22 mouse cellular contexts compared by ENCODE assay signal in the genomic region with DNA sequence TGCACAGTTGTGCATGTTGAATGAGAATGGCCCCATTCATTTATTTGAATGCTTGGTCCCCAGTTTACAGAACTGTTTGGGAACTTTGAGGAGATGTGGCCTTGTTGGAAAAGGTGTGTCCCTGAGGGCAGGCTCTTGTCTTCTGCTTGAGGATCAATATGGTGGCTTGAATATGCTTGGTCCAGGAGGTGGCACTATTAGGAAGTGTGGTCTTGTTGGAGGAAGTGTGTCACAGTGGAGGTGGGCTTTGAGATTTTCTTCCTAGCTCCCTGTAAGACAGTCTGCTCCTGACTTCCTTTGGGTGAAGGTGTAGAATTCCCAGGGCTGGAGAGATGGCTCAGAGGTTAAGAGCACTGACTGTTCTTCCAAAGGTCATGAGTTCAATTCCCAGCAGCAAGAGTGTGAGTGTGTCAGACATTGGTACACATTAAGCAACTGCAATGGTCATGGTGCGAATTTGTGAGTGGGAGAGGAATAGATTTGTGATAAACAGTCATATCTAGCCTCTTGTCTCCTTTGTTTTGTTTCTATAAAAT. TPM values are rescaled to one million over a fixed set of nuclear protein-coding genes. Genes with fewer than 3 reads are reported as not detected.
DNase-seq lines count a peak whose midpoint lies in the region; ATAC-seq and TF ChIP-seq lines count a peak whose summit lies in the region.
"Had no signal": no experiment of that assay in that cellular context is flagged by ENCODE, and none has a peak within 500 bp of the region (broad histone marks: within the 10 kb centered on the region; RNA-seq: fewer than 3 reads in every experiment).

No protein-coding gene starts in this region.

- H3K4me3 ChIP-seq in liver, postnatal 0 days (ENCODE audit: low read depth, low read length): no peak overlapping the region
- no peak overlapping the region for H3K4me3 ChIP-seq in liver, embryonic 11.5 days (ENCODE audit: low read depth, low read length)
- H3K4me3 ChIP-seq: embryonic facial prominence, embryonic 15.5 days; erythroblast, embryonic 14.5 days; forebrain, embryonic 10.5 days; forebrain, embryonic 15.5 days; heart, adult 2 months; heart, embryonic 12.5 days; hindbrain, embryonic 15.5 days had no signal

- no peaks in the 10 kb centered on the region for H3K9me3 ChIP-seq in liver, postnatal 0 days (ENCODE audit: low read length)
- no peaks in the 10 kb centered on the region for H3K9me3 ChIP-seq in liver, embryonic 11.5 days (ENCODE audit: control insufficient read depth, low read length)
- H3K9me3 ChIP-seq: embryonic facial prominence, embryonic 15.5 days; forebrain, embryonic 10.5 days; forebrain, embryonic 15.5 days; heart, embryonic 12.5 days; hindbrain, embryonic 15.5 days had no signal

- ATAC-seq in liver, postnatal 0 days: no peak
- no peak for ATAC-seq in liver, embryonic 11.5 days (replicated peaks; ENCODE audit: low FRiP score)
- ATAC-seq: CD4-positive, CD25-positive, alpha-beta regulatory T cell, adult 4 months; forebrain, embryonic 15.5 days; inflammation-experienced regulatory T-cells, adult 6 months; intestine, postnatal 0 days had no signal

- H3K27ac ChIP-seq in liver, postnatal 0 days (ENCODE audit: low read depth): no peak overlapping the region
- H3K27ac ChIP-seq in liver, embryonic 11.5 days (ENCODE audit: low read depth, low read length): no peak overlapping the region
- H3K27ac ChIP-seq: embryonic facial prominence, embryonic 15.5 days; forebrain, embryonic 10.5 days; forebrain, embryonic 15.5 days; heart, adult 2 months; hindbrain, embryonic 15.5 days had no signal

- H3K9ac ChIP-seq in liver, postnatal 0 days (replicated peaks): no peak overlapping the region
- no peak overlapping the region for H3K9ac ChIP-seq in liver, embryonic 11.5 days (ENCODE audit: low read depth, low read length)
- H3K9ac ChIP-seq: embryonic facial prominence, embryonic 15.5 days; forebrain, embryonic 15.5 days; heart, embryonic 12.5 days; hindbrain, embryonic 15.5 days had no signal

- WGBS in liver, postnatal 0 days (ENCODE audit: insufficient replicate concordance): 65% methylated on average over 1 of the region's 1 CpGs
- WGBS in liver, embryonic 11.5 days: 76% methylated on average over 1 of the region's 1 CpGs

- TF ChIP-seq EP300 in liver, postnatal 0 days (IDR thresholded peaks at IDR 0.05; ENCODE audit: low read depth): no peak

- H3K4me1 ChIP-seq in liver, postnatal 0 days (ENCODE audit: insufficient read depth): peaks cover 5% of the 10 kb centered on the region; the same call in 1 of the 2 replicates
- peaks cover 6% of the 10 kb centered on the region; the same call in 1 of the 2 replicates for H3K4me1 ChIP-seq in liver, embryonic 11.5 days (replicated peaks; ENCODE audit: control insufficient read depth, insufficient read depth, low read length)

- peaks cover 41% of the 10 kb centered on the region for H3K36me3 ChIP-seq in liver, postnatal 0 days (replicated peaks; ENCODE audit: insufficient read depth, low read length)
- H3K36me3 ChIP-seq in liver, embryonic 11.5 days (ENCODE audit: control insufficient read depth, insufficient read depth, low read length): peaks cover 2% of the 10 kb centered on the region; the same call in 1 of the 2 replicates
- H3K36me3 ChIP-seq: embryonic facial prominence, embryonic 15.5 days; forebrain, embryonic 10.5 days; forebrain, embryonic 15.5 days; hindbrain, embryonic 15.5 days had no signal

- H3K27me3 ChIP-seq in liver, postnatal 0 days (ENCODE audit: insufficient read depth, low read length): no peaks in the 10 kb centered on the region
- H3K27me3 ChIP-seq in liver, embryonic 11.5 days (replicated peaks; ENCODE audit: control insufficient read depth, insufficient read depth, low read length): 0 out of 2 replicates have a peak, but pooled peaks cover 3% of the 10 kb centered on the region

- H3K4me2 ChIP-seq in liver, postnatal 0 days (ENCODE audit: low read depth, low read length): no peak overlapping the region
- no peak overlapping the region for H3K4me2 ChIP-seq in liver, embryonic 11.5 days
- H3K4me2 ChIP-seq: embryonic facial prominence, embryonic 15.5 days; forebrain, embryonic 15.5 days; heart, embryonic 12.5 days; hindbrain, embryonic 15.5 days had no signal

- DNase-seq in liver, postnatal 0 days: no peak
- no peak for DNase-seq in liver, embryonic 11.5 days (ENCODE audit: low spot score)
- DNase-seq in ES-CJ7 (ENCODE audit: low read depth, low spot score) (peak; percentile 67), R1 (ENCODE audit: low read depth, low spot score) (peak; percentile 55)
- DNase-seq in thymus, postnatal 36 days: no peak
- DNase-seq in cerebellum, postnatal 25 days: no peak
- DNase-seq: adrenal gland, postnatal 14 days; B cell, adult 2 months; cerebellum, adult 11-12 months; cerebellum, adult 9-10 months; cerebellum, postnatal 36 days; gastrocnemius, postnatal 10 days; heart, adult 2 months had no signal

- TF ChIP-seq CTCF in liver, postnatal 0 days (IDR thresholded peaks at IDR 0.05; ENCODE audit: low read depth): 0 out of 2 replicates have a peak, but pooled peaks have one; percentile 22

RNA-seq across cellular contexts. Expression of a gene that starts 8.6 kb away (rescaled TPM):
- 42.7 and 44.1 TPM in 2 replicates for polyA plus RNA-seq in liver, postnatal 0 days (2015; fragmentation: Nextera tagmentation; extraction: Ambion mirVana)
- 15.2 and 17.2 TPM in 2 replicates for polyA plus RNA-seq in liver, embryonic 11.5 days (2014; fragmentation: Nextera tagmentation; extraction: Ambion mirVana)
- polyA plus RNA-seq: erythroblast, embryonic 14.5 days had no signal

RNA-seq across cellular contexts. Expression of a gene that starts 36.4 kb away (rescaled TPM):
- polyA plus RNA-seq in liver, postnatal 0 days (2015; fragmentation: Nextera tagmentation; extraction: Ambion mirVana): 4.9 and 5.0 TPM in 2 replicates
- polyA plus RNA-seq in liver, embryonic 11.5 days (2014; fragmentation: Nextera tagmentation; extraction: Ambion mirVana): 6.2 and 7.6 TPM in 2 replicates

RNA-seq across cellular contexts. Expression of a gene that starts 36.9 kb away (rescaled TPM):
- polyA plus RNA-seq in liver, postnatal 0 days (2015; fragmentation: Nextera tagmentation; extraction: Ambion mirVana): 0.48 and 0.52 TPM in 2 replicates
- 0.18 and 0.38 TPM in 2 replicates for polyA plus RNA-seq in liver, embryonic 11.5 days (2014; fragmentation: Nextera tagmentation; extraction: Ambion mirVana)
- polyA plus RNA-seq: erythroblast, embryonic 14.5 days had no signal

RNA-seq across cellular contexts. Expression of a gene that starts 39.2 kb away (rescaled TPM):
- polyA plus RNA-seq in liver, postnatal 0 days (2015; fragmentation: Nextera tagmentation; extraction: Ambion mirVana): 0.66 and 0.86 TPM in 2 replicates
- polyA plus RNA-seq in liver, embryonic 11.5 days (2014; fragmentation: Nextera tagmentation; extraction: Ambion mirVana): 0.16 and 0.30 TPM in 2 replicates
- polyA plus RNA-seq: erythroblast, embryonic 14.5 days; forebrain, embryonic 10.5 days had no signal

RNA-seq across cellular contexts. Expression of a gene that starts 45.7 kb away (rescaled TPM):
- 2.2 and 2.3 TPM in 2 replicates for polyA plus RNA-seq in liver, postnatal 0 days (2015; fragmentation: Nextera tagmentation; extraction: Ambion mirVana)
- polyA plus RNA-seq in liver, embryonic 11.5 days (2014; fragmentation: Nextera tagmentation; extraction: Ambion mirVana): 3.5 and 4.5 TPM in 2 replicates

Comparison
In these comparisons a context has a peak if more than half of its experiments do, and no peak if none do; other contexts are left out.
1. DNase-seq: peak in ES-CJ7 (single experiment) and R1 (single experiment); none in liver, postnatal 0 days (single experiment), liver, embryonic 11.5 days (single experiment), thymus, postnatal 36 days (0 of 2) and cerebellum, postnatal 25 days (0 of 2).